Mouse (Mus musculus) right cerebral cortex, postnatal 14 days (tissue): ENCODE results near the gene Hpcal1.
"Not testable (repeated sequence)": the region's sequence is repeated elsewhere in the genome, so short reads cannot be mapped to it uniquely, and the experiment has no call there.

Source experiments
- DNase-seq: peaks from one replicate; pipeline ENCODE4 v3.0.0; 2022

Gene Hpcal1

GRCm38 (mm10) chr12:17742571-17743321 lies 52.1 kb downstream of the Hpcal1 start:
- DNase-seq, result no peak

- no peak for DNase-seq
Observed at GRCm38 (mm10) chr12:17745431-17745830, 54.8 kb downstream of the Hpcal1 start.

- DNase-seq, result peak; percentile 40
Observed at GRCm38 (mm10) chr12:17746725-17747124, 56.1 kb downstream of the Hpcal1 start.

GRCm38 (mm10) chr12:17747191-17748154 lies 56.8 kb downstream of the Hpcal1 start:
- DNase-seq, result no peak

GRCm38 (mm10) chr12:17748155-17748529 lies 57.5 kb downstream of the Hpcal1 start:
- DNase-seq, result no peak

GRCm38 (mm10) chr12:17749784-17750183 lies 59.1 kb downstream of the Hpcal1 start:
- DNase-seq, result no peak

GRCm38 (mm10) chr12:17750500-17750899 lies 59.8 kb downstream of the Hpcal1 start:
- no peak for DNase-seq

GRCm38 (mm10) chr12:17752828-17753227 lies 62.2 kb downstream of the Hpcal1 start:
- DNase-seq, result no peak

- DNase-seq, result no peak
Observed at GRCm38 (mm10) chr12:17754771-17755170, 64.1 kb downstream of the Hpcal1 start.

GRCm38 (mm10) chr12:17756891-17757290 lies 66.2 kb downstream of the Hpcal1 start:
- no peak for DNase-seq

- no peak for DNase-seq
Observed at GRCm38 (mm10) chr12:17762286-17762933, 71.8 kb downstream of the Hpcal1 start.

GRCm38 (mm10) chr12:17763054-17763453 lies 72.4 kb downstream of the Hpcal1 start:
- no peak for DNase-seq

- no peak for DNase-seq
Observed at GRCm38 (mm10) chr12:17764005-17764404, 73.3 kb downstream of the Hpcal1 start.

GRCm38 (mm10) chr12:17767567-17767966 lies 76.9 kb downstream of the Hpcal1 start:
- DNase-seq, result not testable (repeated sequence)

GRCm38 (mm10) chr12:17769476-17770172 lies 79.0 kb downstream of the Hpcal1 start:
- DNase-seq, result no peak

- no peak for DNase-seq
Observed at GRCm38 (mm10) chr12:17770538-17770937, 79.9 kb downstream of the Hpcal1 start.

- DNase-seq, result not testable (repeated sequence)
Observed at GRCm38 (mm10) chr12:17773721-17774120, 83.1 kb downstream of the Hpcal1 start.

- not testable (repeated sequence) for DNase-seq
Observed at GRCm38 (mm10) chr12:17774842-17775241, 84.2 kb downstream of the Hpcal1 start.

- peak; percentile 17 for DNase-seq
Observed at GRCm38 (mm10) chr12:17778320-17778719, 87.7 kb downstream of the Hpcal1 start.

- no peak for DNase-seq
Observed at GRCm38 (mm10) chr12:17779093-17779492, 88.4 kb downstream of the Hpcal1 start.

- no peak for DNase-seq
Observed at GRCm38 (mm10) chr12:17789486-17789885, 98.8 kb downstream of the Hpcal1 start.

GRCm38 (mm10) chr12:17791111-17791510 lies 100.5 kb downstream of the Hpcal1 start:
- DNase-seq, result no peak

- DNase-seq, result no peak
Observed at GRCm38 (mm10) chr12:17792756-17793155, 102.1 kb downstream of the Hpcal1 start.
